Mouse (Mus musculus) forebrain, embryonic 10.5 days (tissue): Measurements from ENCODE around the gene Il2rg. TPM values are rescaled to one million over a fixed set of nuclear protein-coding genes. Genes with fewer than 3 reads are reported as not detected.
A peak's percentile ranks its signal among the peaks of the same experiment; 100 is the strongest.

ENCODE experiments used
- DNase-seq: peaks from one replicate; pipeline ENCODE4 v3.0.0-alpha.2; 2017; ENCODE audit warnings: low spot score; ENCODE audit errors: extremely low spot score
- H3K27ac ChIP-seq: fragments of 300-500 bp; sonication (generic); 2 replicates; pipeline ENCODE4 v1.5.1; 2016; ENCODE audit warnings: mild to moderate bottlenecking
- H3K27me3 ChIP-seq: fragments of 300-500 bp; sonication (generic); 2 replicates; pipeline ENCODE4 v1.6.1; 2016; ENCODE audit warnings: mild to moderate bottlenecking; ENCODE audit not compliant: poor library complexity, severe bottlenecking
- H3K36me3 ChIP-seq: fragments of 300-500 bp; sonication (generic); replicated peaks from 2 replicates; pipeline ENCODE4 v1.6.1; 2016; ENCODE audit warnings: mild to moderate bottlenecking, moderate library complexity
- H3K4me1 ChIP-seq: fragments of 300-500 bp; sonication (generic); 2 replicates; pipeline ENCODE4 v1.6.1; 2016
- H3K4me3 ChIP-seq: fragments of 300-500 bp; sonication (generic); 2 replicates; pipeline ENCODE4 v1.5.1; 2016; ENCODE audit warnings: mild to moderate bottlenecking, moderate library complexity
- H3K9me3 ChIP-seq: fragments of 300-500 bp; sonication (generic); 2 replicates; pipeline ENCODE4 v1.6.1; 2016; ENCODE audit warnings: mild to moderate bottlenecking, moderate library complexity
- WGBS: fragments of 180-500 bp; shearing (Covaris S2); methylation state at CpG from one replicate; pipeline ENCODE4 v1.1.7; 2016; 5-methylcytosine and 5-hydroxymethylcytosine counted together
- polyA plus RNA-seq: library from polyadenylated mRNA; unstranded; fragments of >200 nt; fragmentation: Nextera tagmentation; extraction: Ambion mirVana; gene quantifications from 2 replicates; pipeline ENCODE4 v1.2.1, GENCODE M21; 2016

Gene Il2rg
- polyA plus RNA-seq, 1 experiment from 2014 or later = 2.7 TPM

DNA sequence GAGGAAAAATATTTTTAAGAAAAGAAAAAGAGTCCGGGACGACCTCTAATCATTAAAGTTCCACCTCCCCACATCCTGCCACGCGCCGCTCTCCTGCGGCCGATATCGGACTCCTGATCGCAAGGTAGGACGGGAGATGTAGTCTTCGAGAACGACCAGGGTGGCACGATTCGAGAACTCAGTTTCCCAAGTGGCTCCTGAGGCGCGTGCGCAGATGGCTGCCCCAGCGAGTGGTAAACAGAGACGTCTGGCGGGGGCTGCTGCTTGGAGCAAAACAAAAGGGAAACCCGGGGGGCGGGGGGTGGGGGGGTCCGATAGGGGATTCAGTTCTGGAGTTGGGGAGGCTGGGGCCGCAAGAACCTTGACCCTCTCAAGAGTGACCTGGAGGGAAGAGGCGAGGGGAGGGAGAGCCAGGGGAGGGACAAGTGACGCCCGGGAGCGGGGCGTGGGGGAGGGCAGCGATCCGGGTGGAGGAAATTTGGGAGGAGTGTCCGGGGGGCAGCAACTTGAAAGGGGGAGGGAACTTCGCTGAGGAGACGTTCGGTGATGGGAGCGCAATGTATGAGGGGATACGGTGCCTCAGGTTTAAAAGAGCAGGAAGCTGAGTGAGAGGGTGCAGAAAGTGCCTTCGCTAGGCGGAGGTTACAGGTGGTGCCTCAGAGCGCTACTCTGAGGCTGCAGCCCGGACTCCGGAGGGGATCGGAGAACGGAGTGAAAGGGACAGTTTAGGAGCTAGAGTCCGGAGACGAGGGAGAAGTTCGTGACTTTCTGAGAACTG is 13.9 kb downstream of the Il2rg start, which contains the start of gene Foxo4:
Foxo4 (plus strand) TSS at position 577 of the 778 bp plus-strand sequence.
- Histone ChIP-seq H3K27ac (peak within 1 kb of the TSS; percentile 86), H3K27me3 (peaks cover 47% of the 10 kb centered on the region), H3K4me3 (peak within 1 kb of the TSS; percentile 63), H3K9me3 (0 out of 2 replicates have a peak, but pooled peaks cover 4% of the 10 kb centered on the region), H3K4me1 (peaks cover 16% of the 10 kb centered on the region), H3K36me3 (peaks cover 16% of the 10 kb centered on the region)
- peak; percentile 83 for DNase-seq
- 16% methylated on average over 46 of the region's 47 CpGs for WGBS

DNA sequence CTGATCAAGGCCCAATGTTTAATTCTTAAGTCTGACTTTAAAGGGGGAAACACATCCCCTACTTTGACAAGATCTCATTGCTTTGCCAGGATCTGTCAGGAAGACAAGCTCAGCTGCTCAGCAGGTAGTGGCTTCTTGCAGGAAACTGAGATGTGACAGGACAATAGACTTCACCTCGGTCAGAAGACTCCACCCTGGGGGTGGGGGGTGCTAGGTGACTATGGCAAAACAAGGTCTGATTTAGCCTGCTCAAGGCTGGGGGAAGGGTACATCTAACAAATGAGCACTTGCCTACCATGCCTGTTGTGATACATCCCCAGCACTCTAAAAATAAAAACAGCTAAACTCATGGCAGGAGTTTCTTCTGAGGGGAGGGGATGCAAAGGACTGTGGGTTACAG is 23.0 kb downstream of the Il2rg start:
- Histone ChIP-seq H3K36me3 (no peaks in the 10 kb centered on the region), H3K27me3 (peaks cover 32% of the 10 kb centered on the region), H3K27ac (no peak overlapping the region), H3K9me3 (no peaks in the 10 kb centered on the region), H3K4me1 (no peaks in the 10 kb centered on the region), H3K4me3 (no peak overlapping the region)
- 25% methylated on average over 1 of the region's 1 CpGs for WGBS
- no peak for DNase-seq

DNA sequence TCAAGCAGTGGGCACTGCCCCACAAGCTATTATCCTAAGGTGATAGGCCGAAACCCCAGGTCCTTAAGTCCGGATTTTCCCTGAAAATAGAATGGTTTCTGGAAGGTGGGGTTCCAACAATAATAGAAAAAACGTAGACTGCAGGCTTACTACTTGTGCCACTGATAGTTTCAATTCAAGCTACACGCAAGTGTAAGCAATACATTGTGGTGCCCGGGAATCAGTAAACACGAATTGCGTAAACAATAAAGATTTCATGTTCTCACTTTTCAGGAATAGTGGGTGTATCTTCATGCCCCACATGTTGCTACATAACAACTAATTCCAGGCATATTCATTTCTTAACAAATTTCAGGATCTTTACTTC is 45.3 kb downstream of the Il2rg start:
- WGBS = 38% methylated on average over 7 of the region's 7 CpGs
- no peak for DNase-seq

DNA sequence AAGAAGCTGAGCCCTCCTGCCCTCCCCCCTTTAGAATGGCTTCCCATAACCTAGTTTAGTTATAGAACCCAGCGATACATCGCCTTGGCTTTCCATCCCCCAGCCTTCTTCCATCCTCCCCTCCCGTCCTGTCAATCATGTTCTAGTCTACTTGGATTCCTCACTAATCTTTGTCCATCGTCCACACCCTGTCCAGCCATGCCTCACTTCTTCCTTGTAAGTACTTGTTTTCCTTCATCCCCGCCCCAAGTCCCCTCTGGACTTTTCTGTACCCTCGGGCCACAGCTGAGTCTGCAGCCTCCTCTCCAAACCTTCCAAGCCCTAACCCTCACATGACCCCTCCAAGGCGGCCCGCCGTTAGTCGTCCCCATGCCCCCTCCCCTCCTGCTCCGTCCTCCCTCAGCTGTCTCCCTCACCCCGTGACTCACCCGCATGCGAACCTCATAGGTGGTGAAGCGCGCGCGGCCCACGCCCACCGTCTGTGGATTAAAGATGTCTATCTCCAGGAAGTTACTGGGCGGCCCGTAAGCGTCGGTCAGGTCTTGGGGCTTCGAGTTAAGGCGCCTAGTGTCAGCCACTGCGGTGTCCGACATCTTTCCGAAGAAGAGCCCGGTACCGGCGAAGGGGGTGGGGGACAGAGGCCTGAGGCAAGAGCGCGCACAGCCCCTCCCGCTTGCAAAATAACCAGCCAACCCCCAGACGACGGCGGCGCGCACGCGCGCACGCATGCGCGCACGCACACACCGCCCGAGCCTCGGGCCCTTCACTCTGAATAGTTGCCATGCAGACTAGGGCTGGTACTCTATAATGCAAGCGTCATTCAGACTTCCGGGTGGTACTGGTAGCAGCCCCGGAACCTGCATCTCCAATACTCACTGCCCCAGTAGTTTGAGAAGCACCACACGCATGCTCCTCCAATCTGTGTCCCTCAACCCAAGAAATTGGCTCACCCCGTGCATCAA is 45.9 kb downstream of the Il2rg start, which contains the start of gene Snx12:
Snx12 (minus strand) TSS at position 730 of the 962 bp plus-strand sequence.
- Histone ChIP-seq H3K27me3 (peaks cover 74% of the 10 kb centered on the region), H3K4me1 (peaks cover 6% of the 10 kb centered on the region), H3K4me3 (peak within 1 kb of the TSS; percentile 67), H3K9me3 (no peaks in the 10 kb centered on the region), H3K36me3 (peaks cover 10% of the 10 kb centered on the region), H3K27ac (peak within 1 kb of the TSS; percentile 90)
- peak; percentile 79 for DNase-seq
- 17% methylated on average over 55 of the region's 55 CpGs for WGBS

More for the DNA sequence above, 45.3 kb downstream of the Il2rg start:
- H3K27me3 ChIP-seq = peaks cover 72% of the 10 kb centered on the region
- H3K9me3 ChIP-seq = no peaks in the 10 kb centered on the region
- peak overlapping the region; percentile 67 for H3K4me3 ChIP-seq
- peaks cover 6% of the 10 kb centered on the region for H3K4me1 ChIP-seq
- peak overlapping the region; percentile 90 for H3K27ac ChIP-seq
- peaks cover 10% of the 10 kb centered on the region for H3K36me3 ChIP-seq

Other genes with a start within 250 kb of the Il2rg start
- gene Tex11, start 208.6 kb downstream of the Il2rg start, polyA plus RNA-seq = not detected in 2 replicates
- gene Slc7a3, start 182.2 kb downstream of the Il2rg start, polyA plus RNA-seq = 0.99 and 1.4 TPM in 2 replicates
- gene Snx12, start 45.7 kb downstream of the Il2rg start, polyA plus RNA-seq = 68.5 and 71.1 TPM in 2 replicates
- gene Foxo4, start 13.7 kb downstream of the Il2rg start, polyA plus RNA-seq = 1.8 and 1.9 TPM in 2 replicates
- gene Gm614, start 4.3 kb downstream of the Il2rg start, polyA plus RNA-seq = not detected in 2 replicates
- not detected in 2 replicates for gene Gm20489, start 768 bp upstream of the Il2rg start, polyA plus RNA-seq
- 33.8 and 38.6 TPM in 2 replicates for gene Med12, start 5.8 kb upstream of the Il2rg start, polyA plus RNA-seq
- gene Nlgn3, start 30.9 kb upstream of the Il2rg start, polyA plus RNA-seq = 9.6 and 11.1 TPM in 2 replicates
- gene Gjb1, start 108.1 kb upstream of the Il2rg start, polyA plus RNA-seq = not detected in 2 replicates
- gene Zmym3, start 152.6 kb upstream of the Il2rg start, polyA plus RNA-seq = 20.4 and 24.2 TPM in 2 replicates
- gene Nono, start 161.1 kb upstream of the Il2rg start, polyA plus RNA-seq = 639 and 665 TPM in 2 replicates
- gene Itgb1bp2, start 180.8 kb upstream of the Il2rg start, polyA plus RNA-seq = 2.0 and 2.1 TPM in 2 replicates